Mouse (Mus musculus) limb, embryonic 15.5 days (tissue): ENCODE results near the gene Gm1043. TPM values are rescaled to one million over a fixed set of nuclear protein-coding genes. Genes with fewer than 3 reads are reported as not detected.

Source experiments
- ATAC-seq: fragments of 200-750 bp; cut with Nextera tagmentation; 2 replicates; pipeline ENCODE4 v1.8.0; 2017; ENCODE audit warnings: low read depth, moderate TSS enrichment; ENCODE audit not compliant: insufficient number of reproducible peaks, low FRiP score, low TSS enrichment
- H3K27ac ChIP-seq: fragments of 300-500 bp; sonication (generic); 2 replicates; pipeline ENCODE4 v1.5.1; 2015; ENCODE audit warnings: moderate library complexity, mild to moderate bottlenecking, inconsistent platforms
- H3K27me3 ChIP-seq: fragments of 300-500 bp; sonication (generic); 2 replicates; pipeline ENCODE4 v1.6.1; 2015; ENCODE audit warnings: inconsistent platforms
- H3K36me3 ChIP-seq: fragments of 300-500 bp; sonication (generic); 2 replicates; pipeline ENCODE4 v1.6.1; 2015; ENCODE audit warnings: inconsistent platforms
- H3K4me1 ChIP-seq: fragments of 300-500 bp; sonication (generic); 2 replicates; pipeline ENCODE4 v1.6.1; 2015; ENCODE audit warnings: inconsistent platforms
- H3K4me2 ChIP-seq: fragments of 300-500 bp; sonication (generic); 2 replicates; pipeline ENCODE4 v1.6.1; 2015; ENCODE audit warnings: mild to moderate bottlenecking, inconsistent platforms
- H3K4me3 ChIP-seq: fragments of 300-500 bp; sonication (generic); 2 replicates; pipeline ENCODE4 v1.5.1; 2015; ENCODE audit warnings: mild to moderate bottlenecking, inconsistent platforms
- H3K9ac ChIP-seq: fragments of 300-500 bp; sonication (generic); 2 replicates; pipeline ENCODE4 v1.6.1; 2015; ENCODE audit warnings: inconsistent platforms
- H3K9me3 ChIP-seq: fragments of 300-500 bp; sonication (generic); 2 replicates; pipeline ENCODE4 v1.6.1; 2016; ENCODE audit warnings: inconsistent platforms
- WGBS: fragments of 180-500 bp; shearing (Covaris S2); methylation state at CpG from one replicate; pipeline ENCODE4 v1.1.7; 2015; 5-methylcytosine and 5-hydroxymethylcytosine counted together
- polyA plus RNA-seq: library from polyadenylated mRNA; unstranded; fragments of >200 nt; fragmentation: Nextera tagmentation; extraction: Ambion mirVana; gene quantifications from 2 replicates; pipeline ENCODE4 v1.2.1, GENCODE M21; 2015

The Gm1043 gene
- polyA plus RNA-seq, 1 experiment from 2014 or later = 0.12 TPM

DNA sequence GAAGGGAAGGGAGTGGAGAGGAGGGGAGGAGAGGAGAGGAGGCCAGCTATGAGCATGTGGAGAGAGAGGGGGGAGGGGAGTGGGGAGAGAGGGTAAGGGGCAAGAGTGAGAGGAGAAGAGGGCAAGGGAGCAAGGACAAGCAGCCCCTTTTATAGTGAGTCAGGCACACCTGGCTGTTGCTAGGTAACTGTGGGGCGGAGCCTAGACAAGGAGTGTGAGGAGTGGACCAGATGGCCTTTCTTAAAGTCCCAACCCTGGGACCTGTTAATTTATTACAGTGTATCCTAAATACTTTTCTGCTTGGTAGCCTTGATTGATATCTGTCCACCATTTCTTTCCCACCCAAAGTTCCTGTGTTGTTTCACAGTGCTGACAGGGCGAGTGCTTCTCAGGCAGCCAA, 36.1 kb upstream of the Gm1043 start:
- 0 out of 2 replicates have a peak, but pooled peaks cover 4% of the 10 kb centered on the region for H3K27me3 ChIP-seq
- H3K4me2 ChIP-seq = no peak overlapping the region
- no peak overlapping the region for H3K9ac ChIP-seq
- H3K36me3 ChIP-seq = no peaks in the 10 kb centered on the region
- ATAC-seq = no peak
- H3K4me3 ChIP-seq = no peak overlapping the region
- H3K4me1 ChIP-seq = no peaks in the 10 kb centered on the region
- no peaks in the 10 kb centered on the region for H3K9me3 ChIP-seq
- WGBS = 66% methylated on average over 2 of the region's 2 CpGs
- H3K27ac ChIP-seq = no peak overlapping the region

DNA sequence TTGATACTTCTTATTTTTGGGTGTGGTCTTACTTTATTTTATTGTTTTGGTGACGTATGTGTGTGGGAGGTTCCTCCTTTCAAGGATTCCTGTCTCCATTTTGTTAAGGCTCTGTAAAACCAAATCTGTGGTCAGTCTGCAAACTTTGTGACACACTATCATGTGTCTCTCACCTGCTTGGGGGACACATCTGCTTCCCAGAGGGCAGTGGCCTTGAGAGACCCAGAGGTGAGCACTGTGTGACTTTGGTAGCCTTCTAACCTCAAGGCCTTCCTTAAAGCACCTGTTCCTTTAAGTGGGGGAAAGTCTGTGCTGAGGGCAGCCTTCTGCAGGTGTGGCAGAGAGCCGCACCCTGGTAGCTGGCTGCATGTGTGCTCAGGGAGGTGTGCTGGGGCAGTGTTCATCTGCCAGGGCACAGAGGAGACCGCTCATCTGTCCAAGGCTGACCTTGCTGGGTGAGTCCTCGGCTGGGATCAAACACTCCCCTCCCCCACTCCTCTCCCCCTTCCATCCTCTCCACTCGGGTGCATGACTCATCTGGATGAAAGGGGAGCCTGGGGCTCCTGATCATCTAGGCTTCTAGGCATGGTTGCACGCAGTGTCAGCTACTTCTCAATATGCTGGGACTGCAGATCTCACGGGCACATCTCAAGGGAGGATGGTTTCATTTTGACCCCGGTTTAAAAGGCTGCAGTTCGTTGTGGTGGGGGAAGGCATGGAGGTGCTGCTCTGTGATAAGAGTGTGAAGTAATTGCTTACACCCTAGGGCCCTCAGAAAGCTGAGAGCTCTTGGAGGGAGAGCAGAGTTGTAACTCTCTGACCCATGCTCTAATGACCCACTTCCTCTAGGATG, 34.4 kb upstream of the Gm1043 start:
- no peaks in the 10 kb centered on the region for H3K9me3 ChIP-seq
- H3K9ac ChIP-seq = no peak overlapping the region
- H3K36me3 ChIP-seq = no peaks in the 10 kb centered on the region
- no peak for ATAC-seq
- H3K4me1 ChIP-seq = no peaks in the 10 kb centered on the region
- H3K27ac ChIP-seq = no peak overlapping the region
- H3K4me3 ChIP-seq = no peak overlapping the region
- 0 out of 2 replicates have a peak, but pooled peaks cover 4% of the 10 kb centered on the region for H3K27me3 ChIP-seq
- 28% methylated on average over 9 of the region's 9 CpGs for WGBS
- H3K4me2 ChIP-seq = no peak overlapping the region

DNA sequence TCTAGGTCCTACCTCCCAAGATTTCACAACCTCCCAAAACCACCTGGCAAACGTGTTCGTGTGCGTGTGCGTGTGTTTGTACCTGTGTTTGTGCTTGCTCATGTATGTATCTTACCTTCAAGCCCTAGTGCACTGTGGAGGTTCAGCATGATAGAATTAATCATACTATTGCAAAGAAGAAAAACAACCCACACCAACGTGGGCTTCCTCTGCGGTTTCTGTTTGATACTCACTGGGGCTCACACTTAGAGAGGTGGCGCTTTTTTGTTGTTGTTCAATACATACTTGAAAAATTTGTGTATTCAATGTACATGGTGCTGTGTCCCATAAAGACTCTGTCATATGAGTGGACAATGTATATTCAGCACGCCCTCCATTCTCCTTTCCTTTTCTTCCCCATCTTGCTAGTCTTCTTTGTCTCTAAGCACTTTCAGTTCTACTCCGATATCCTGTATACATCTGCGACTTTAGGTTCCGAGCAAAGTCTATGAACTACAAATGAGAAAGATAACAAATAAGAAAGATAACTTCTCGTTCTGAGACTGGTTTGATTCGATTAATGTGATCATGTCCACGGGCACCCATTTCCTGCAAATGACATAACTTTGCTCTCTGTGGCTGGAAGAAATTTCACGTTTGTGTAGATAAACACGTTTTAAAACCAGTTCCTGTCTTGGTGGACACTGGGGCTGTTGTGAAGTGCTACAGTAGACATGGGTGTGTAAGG, 33.6 kb upstream of the Gm1043 start:
- H3K9ac ChIP-seq = no peak overlapping the region
- no peak for ATAC-seq
- WGBS = 77% methylated on average over 16 of the region's 16 CpGs

DNA sequence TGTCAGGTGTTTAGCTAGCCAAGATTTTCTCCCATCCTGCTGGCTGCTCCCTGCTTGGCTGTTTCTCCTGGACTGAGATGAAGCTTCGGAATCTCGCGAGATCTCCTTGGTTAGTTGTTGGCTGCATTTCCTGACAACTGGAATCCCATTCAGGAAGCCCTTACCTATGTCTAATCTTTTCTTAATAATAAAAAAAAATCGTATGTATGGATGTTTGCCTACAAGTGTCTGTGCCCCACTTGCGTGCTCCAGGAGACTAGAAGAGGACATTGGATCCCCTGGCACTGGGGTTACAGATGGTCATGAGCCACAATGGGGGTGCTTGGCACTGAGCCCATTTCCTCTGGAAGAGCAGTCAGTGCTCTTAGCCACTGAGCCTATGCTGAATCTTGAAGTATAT, 32.3 kb upstream of the Gm1043 start:
- no peak overlapping the region for H3K4me3 ChIP-seq
- no peaks in the 10 kb centered on the region for H3K4me1 ChIP-seq
- H3K36me3 ChIP-seq = no peaks in the 10 kb centered on the region
- H3K27ac ChIP-seq = no peak overlapping the region
- H3K27me3 ChIP-seq = 0 out of 2 replicates have a peak, but pooled peaks cover 4% of the 10 kb centered on the region
- H3K4me2 ChIP-seq = no peak overlapping the region
- H3K9ac ChIP-seq = no peak overlapping the region
- no peaks in the 10 kb centered on the region for H3K9me3 ChIP-seq
- ATAC-seq = no peak
- 74% methylated on average over 5 of the region's 5 CpGs for WGBS

More for the DNA sequence above, 33.6 kb upstream of the Gm1043 start:
- H3K4me2 ChIP-seq = no peak overlapping the region
- no peaks in the 10 kb centered on the region for H3K9me3 ChIP-seq
- H3K4me3 ChIP-seq = no peak overlapping the region
- H3K36me3 ChIP-seq = no peaks in the 10 kb centered on the region
- H3K27ac ChIP-seq = no peak overlapping the region
- 0 out of 2 replicates have a peak, but pooled peaks cover 4% of the 10 kb centered on the region for H3K27me3 ChIP-seq
- H3K4me1 ChIP-seq = no peaks in the 10 kb centered on the region

DNA sequence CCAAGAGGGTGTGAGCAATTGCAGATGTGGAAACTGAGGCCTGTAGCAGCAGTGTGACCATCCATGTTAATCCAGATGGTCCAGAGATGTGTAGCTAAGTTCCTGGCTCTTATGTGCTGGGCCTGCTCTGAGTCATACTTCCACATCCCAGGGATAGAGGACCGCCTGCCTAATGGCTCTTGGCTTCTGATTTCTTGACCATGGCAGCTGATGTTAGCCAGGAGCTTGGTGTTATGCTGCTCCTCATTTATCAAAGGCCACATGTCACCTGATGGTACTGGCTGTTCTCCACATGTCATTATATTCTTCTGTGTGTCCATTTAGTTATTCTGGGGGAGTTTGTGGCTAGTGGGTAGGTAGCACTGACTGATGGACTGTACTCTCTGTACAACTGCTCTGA, 29.4 kb upstream of the Gm1043 start:
- no peak overlapping the region for H3K4me2 ChIP-seq
- no peak overlapping the region for H3K9ac ChIP-seq
- H3K36me3 ChIP-seq = no peaks in the 10 kb centered on the region
- no peak overlapping the region for H3K27ac ChIP-seq
- WGBS = 94% methylated on average over 1 of the region's 1 CpGs
- no peaks in the 10 kb centered on the region for H3K9me3 ChIP-seq
- ATAC-seq = no peak
- 0 out of 2 replicates have a peak, but pooled peaks cover 4% of the 10 kb centered on the region for H3K27me3 ChIP-seq
- H3K4me1 ChIP-seq = no peaks in the 10 kb centered on the region
- H3K4me3 ChIP-seq = no peak overlapping the region

DNA sequence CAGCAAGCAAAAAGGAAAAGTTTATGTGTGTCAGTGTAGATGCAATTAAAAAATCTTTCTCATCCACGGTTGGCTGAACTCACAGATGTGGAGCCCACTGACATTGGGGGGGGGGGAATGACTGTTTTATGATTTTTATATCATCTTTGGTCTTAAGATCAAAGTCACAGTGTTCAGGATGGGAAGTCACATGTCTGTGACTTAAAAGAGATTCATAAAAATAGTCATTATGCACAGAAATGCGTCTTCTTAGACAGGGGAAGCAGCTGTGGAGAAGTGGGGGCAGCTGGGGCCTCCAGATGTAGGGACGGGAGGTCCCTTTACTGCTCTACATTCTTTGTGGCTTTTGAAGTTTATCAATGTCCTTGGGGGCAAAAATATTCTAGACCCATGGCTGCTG, 28.7 kb upstream of the Gm1043 start:
- no peak for ATAC-seq
- no peak overlapping the region for H3K4me3 ChIP-seq

DNA sequence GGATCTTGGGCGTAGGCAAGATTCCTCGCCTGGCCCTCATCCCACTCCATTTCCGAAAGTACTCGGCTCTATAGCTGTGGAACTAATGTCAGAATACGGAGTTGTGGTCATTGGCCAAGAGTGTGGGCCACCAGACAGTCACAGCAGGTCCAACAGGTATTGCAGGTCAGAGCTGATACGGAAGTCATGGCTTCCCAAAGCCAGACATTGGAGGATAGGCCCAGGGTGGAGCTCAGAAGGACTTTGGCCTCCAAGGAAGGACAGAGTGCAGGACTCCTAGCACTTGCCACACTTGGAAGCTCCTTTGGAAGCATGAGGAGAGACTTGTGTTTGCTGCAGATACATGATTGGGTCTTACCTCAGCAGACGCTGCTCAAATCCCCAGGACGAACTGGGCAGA, 23.6 kb upstream of the Gm1043 start:
- Histone ChIP-seq H3K9me3 (no peaks in the 10 kb centered on the region), H3K36me3 (no peaks in the 10 kb centered on the region), H3K4me1 (no peaks in the 10 kb centered on the region), H3K9ac (no peak overlapping the region), H3K4me3 (no peak overlapping the region), H3K27ac (no peak overlapping the region), H3K27me3 (no peaks in the 10 kb centered on the region), H3K4me2 (no peak overlapping the region)
- ATAC-seq = no peak
- 81% methylated on average over 8 of the region's 8 CpGs for WGBS

More for the DNA sequence above, 28.7 kb upstream of the Gm1043 start:
- Histone ChIP-seq H3K9ac (no peak overlapping the region), H3K9me3 (no peaks in the 10 kb centered on the region), H3K27ac (no peak overlapping the region), H3K4me2 (no peak overlapping the region), H3K27me3 (0 out of 2 replicates have a peak, but pooled peaks cover 4% of the 10 kb centered on the region), H3K4me1 (no peaks in the 10 kb centered on the region), H3K36me3 (no peaks in the 10 kb centered on the region)
- 27% methylated on average over 3 of the region's 3 CpGs for WGBS

DNA sequence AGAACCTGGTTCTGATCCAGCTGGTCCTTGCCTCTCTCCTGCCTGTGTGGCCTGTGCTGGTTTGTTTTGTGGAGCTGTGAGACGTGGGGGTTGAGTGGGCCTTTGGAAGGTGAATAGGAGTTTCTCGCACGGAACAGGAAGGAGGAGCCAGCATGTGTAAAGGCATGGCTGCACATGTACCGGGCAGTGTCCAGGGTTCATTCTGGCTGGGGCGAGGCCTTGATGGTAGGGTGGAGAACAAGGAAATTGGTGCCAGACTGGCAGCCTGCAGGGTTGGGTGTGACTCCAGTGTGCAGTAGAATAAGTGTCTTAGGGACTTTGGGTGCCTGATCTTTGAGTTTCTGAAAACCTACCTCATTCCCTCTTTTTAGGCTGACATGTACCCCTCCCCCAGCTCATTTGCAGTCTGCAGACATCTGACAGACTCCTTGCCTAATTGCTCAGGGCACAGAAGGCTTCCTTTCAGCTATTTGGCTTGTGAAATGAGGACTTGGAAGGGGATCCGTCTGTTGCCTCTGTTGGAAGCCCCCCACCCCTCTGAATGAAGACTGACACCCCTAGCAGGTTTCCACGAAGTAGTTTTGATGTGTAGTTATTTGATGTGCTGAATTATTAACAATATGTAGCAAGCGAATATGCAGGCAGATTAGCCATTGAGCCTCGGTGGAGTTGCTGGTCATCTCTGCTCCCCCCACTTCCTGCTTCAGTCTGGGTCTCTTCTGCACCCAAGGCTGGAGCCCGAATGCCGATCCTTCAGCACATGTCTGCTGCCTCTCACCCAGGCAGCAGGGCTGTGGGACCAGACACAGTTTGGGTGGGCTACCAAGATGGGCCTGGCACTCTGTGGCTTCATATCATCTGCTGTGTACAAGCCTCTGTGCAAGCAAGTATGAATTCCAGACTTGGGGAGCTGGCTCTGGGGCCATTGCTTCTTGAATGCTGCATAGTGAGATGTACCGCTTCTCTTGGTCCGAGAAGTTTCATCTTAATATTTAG, 20.4 kb upstream of the Gm1043 start:
- WGBS = 69% methylated on average over 13 of the region's 13 CpGs
- ATAC-seq = no peak

DNA sequence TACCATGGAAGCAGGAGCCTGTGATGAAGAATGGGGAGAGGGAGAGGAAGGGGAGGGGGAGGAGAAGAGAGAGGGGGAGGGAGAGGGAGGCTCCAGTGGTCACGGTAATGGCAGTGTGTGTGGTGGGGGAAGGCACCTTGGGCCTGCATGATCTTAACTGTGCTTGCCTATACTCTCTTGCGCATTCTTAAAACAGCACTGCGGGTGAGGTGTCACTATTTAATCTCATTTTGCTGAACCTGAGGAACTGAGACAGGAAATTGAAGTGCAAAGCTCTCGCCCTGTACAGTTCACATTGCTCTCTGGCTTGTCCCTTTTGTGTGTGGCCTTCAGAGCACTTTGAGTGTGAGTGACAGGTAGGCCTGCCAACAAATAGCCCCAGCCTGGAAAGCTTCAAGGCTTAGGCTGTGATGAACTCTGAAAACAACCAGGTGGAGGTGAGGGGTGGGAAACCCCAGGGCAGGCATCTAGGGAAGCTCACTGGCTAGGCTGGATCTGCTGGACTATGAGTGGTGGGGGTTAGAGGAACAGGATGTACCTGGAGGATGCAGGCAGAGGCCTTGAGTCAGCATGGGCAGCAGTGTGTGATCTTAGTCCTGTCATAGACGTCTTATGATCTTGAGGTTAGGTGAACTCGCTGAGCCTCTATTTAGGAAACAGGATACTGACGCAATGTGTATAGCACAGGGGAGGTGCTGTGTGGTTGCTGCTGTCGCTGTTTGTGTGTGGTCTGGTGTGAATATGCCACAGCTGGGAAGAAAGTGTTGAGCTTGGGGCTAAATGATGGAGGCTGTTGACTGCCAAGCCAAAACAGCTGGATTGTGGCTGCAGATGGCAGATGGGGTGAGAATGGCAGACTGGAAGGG, 18.2 kb upstream of the Gm1043 start:
- ATAC-seq = no peak
- H3K4me1 ChIP-seq = no peaks in the 10 kb centered on the region
- H3K27ac ChIP-seq = no peak overlapping the region
- 60% methylated on average over 8 of the region's 8 CpGs for WGBS
- H3K9ac ChIP-seq = no peak overlapping the region
- no peak overlapping the region for H3K4me3 ChIP-seq
- no peaks in the 10 kb centered on the region for H3K9me3 ChIP-seq
- no peak overlapping the region for H3K4me2 ChIP-seq
- no peaks in the 10 kb centered on the region for H3K36me3 ChIP-seq
- H3K27me3 ChIP-seq = no peaks in the 10 kb centered on the region

More for the DNA sequence above, 20.4 kb upstream of the Gm1043 start:
- Histone ChIP-seq H3K4me2 (no peak overlapping the region), H3K9ac (no peak overlapping the region), H3K4me1 (no peaks in the 10 kb centered on the region), H3K36me3 (no peaks in the 10 kb centered on the region), H3K27me3 (no peaks in the 10 kb centered on the region), H3K27ac (no peak overlapping the region), H3K4me3 (no peak overlapping the region), H3K9me3 (no peaks in the 10 kb centered on the region)

DNA sequence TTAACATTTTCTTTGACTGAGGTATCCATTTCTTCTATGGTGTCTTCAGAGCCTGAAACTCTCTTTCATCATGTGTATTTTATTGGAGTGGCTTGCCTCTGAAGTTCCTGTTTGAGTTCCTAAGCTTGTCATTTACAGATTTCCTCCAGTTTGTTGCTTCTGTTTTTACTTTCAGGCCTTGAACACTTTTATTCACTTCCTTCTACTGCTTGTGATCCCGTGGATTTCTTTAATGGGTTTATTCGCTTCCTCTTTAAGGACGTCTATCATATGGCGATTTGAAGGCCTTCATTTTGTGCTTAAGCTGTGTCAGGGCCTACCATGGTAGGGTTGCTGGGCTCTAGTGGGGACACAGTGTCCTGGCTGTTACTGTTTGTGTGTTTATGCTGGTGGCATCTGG, 11.5 kb upstream of the Gm1043 start:
- Histone ChIP-seq H3K27me3 (peaks cover 15% of the 10 kb centered on the region; the same call in 1 of the 2 replicates), H3K9ac (no peak overlapping the region), H3K4me3 (no peak overlapping the region), H3K9me3 (no peaks in the 10 kb centered on the region), H3K4me1 (no peaks in the 10 kb centered on the region), H3K27ac (no peak overlapping the region), H3K36me3 (no peaks in the 10 kb centered on the region), H3K4me2 (no peak overlapping the region)
- ATAC-seq = no peak
- 80% methylated on average over 4 of the region's 4 CpGs for WGBS
